Mouse (Mus musculus) megakaryocyte, embryonic 14.5 days (primary cell): ENCODE results near the gene Arid5b.

Source experiments
- FLI1 ChIP-seq: IDR thresholded peaks from 2 replicates; pipeline ENCODE4 v1.6.1; 2012; ENCODE audit warnings: low read length, inconsistent platforms, mixed read lengths
- GATA1 ChIP-seq: IDR thresholded peaks from 3 replicates; pipeline ENCODE4 v1.6.1; 2012; ENCODE audit warnings: mixed read lengths, low read length, inconsistent platforms, borderline replicate concordance

- TF ChIP-seq GATA1 (no peak), FLI1 (no peak)
Observed at GRCm38 (mm10) chr10:68259601-68260000, 18.9 kb downstream of the Arid5b start.
